Mouse (Mus musculus) MEL (cell line): ENCODE data around the gene St6galnac3. TPM values are rescaled to one million over a fixed set of nuclear protein-coding genes. Genes with fewer than 3 reads are reported as not detected.

Experiments
- DNase-seq: peaks from one replicate; pipeline ENCODE4 v3.0.0; 2011; ENCODE audit warnings: low read depth, low spot score
- H3K27ac ChIP-seq: 2 replicates; pipeline ENCODE4 v1.5.1; 2012; ENCODE audit warnings: low read depth, mild to moderate bottlenecking, control low read depth, low read length, moderate library complexity; ENCODE audit not compliant: control insufficient read depth
- H3K27me3 ChIP-seq, 2 experiments: fragments of 150-350 bp in 1 of 2; sonication (generic) in 1 of 2; 2 replicates each; pipeline ENCODE4 v1.6.1; 2012; ENCODE audit warnings: low read length in 2 of 2, mild to moderate bottlenecking in 2 of 2, improper control_type of control experiment in 1 of 2, moderate library complexity in 1 of 2; ENCODE audit not compliant: insufficient read depth in 2 of 2, control insufficient read depth in 1 of 2
- H3K36me3 ChIP-seq, 2 experiments: 2 replicates each; pipeline ENCODE4 v1.6.1; 2012 to 2014; ENCODE audit warnings: low read length in 2 of 2, improper control_type of control experiment in 1 of 2, inconsistent platforms in 1 of 2, mild to moderate bottlenecking in 1 of 2; ENCODE audit not compliant: insufficient read depth in 2 of 2, control insufficient read depth in 1 of 2
- H3K4me1 ChIP-seq, 2 experiments: fragments of 150-350 bp in 1 of 2; sonication (generic) in 1 of 2; 2 replicates each; pipeline ENCODE4 v1.6.1; 2012; ENCODE audit warnings: low read length in 2 of 2, improper control_type of control experiment in 1 of 2, mild to moderate bottlenecking in 1 of 2; ENCODE audit not compliant: insufficient read depth in 2 of 2, control insufficient read depth in 1 of 2
- H3K4me3 ChIP-seq, 2 experiments: fragments of 150-350 bp in 1 of 2; sonication (generic) in 1 of 2; 2 replicates each; pipeline ENCODE4 v1.5.1; 2012; ENCODE audit warnings: low read depth in 2 of 2, low read length in 2 of 2, mild to moderate bottlenecking in 2 of 2, moderate library complexity in 2 of 2, control low read depth in 1 of 2, improper control_type of control experiment in 1 of 2; ENCODE audit not compliant: control insufficient read depth in 1 of 2, insufficient read depth in 1 of 2
- H3K79me2 ChIP-seq: 2 replicates; pipeline ENCODE4 v1.6.1; 2012; ENCODE audit warnings: mild to moderate bottlenecking, low read length, moderate library complexity; ENCODE audit not compliant: control insufficient read depth, poor library complexity, insufficient read depth
- H3K9ac ChIP-seq: 2 replicates; pipeline ENCODE4 v1.6.1; 2012; ENCODE audit warnings: low read depth, mild to moderate bottlenecking, control low read depth, low read length, moderate library complexity; ENCODE audit not compliant: control insufficient read depth, poor library complexity, severe bottlenecking
- H3K9me3 ChIP-seq: fragments of 150-350 bp; sonication (generic); replicated peaks from 2 replicates; pipeline ENCODE4 v1.6.1; 2012; ENCODE audit warnings: mild to moderate bottlenecking, low read length, improper control_type of control experiment, moderate library complexity; ENCODE audit not compliant: insufficient read depth
- CHD1 ChIP-seq: IDR thresholded peaks from 2 replicates; pipeline ENCODE4 v1.6.1; 2012; ENCODE audit warnings: low read depth, mild to moderate bottlenecking, inconsistent platforms, low read length, improper control_type of control experiment
- HCFC1 ChIP-seq: IDR thresholded peaks from 2 replicates; pipeline ENCODE4 v1.6.1; 2012; ENCODE audit warnings: low read depth, mild to moderate bottlenecking, inconsistent platforms, low read length, improper control_type of control experiment, moderate library complexity
- MAX ChIP-seq: IDR thresholded peaks from 2 replicates; pipeline ENCODE4 v1.6.1; 2011; ENCODE audit warnings: low read length, improper control_type of control experiment
- MXI1 ChIP-seq: IDR thresholded peaks from 2 replicates; pipeline ENCODE4 v1.6.1; 2011; ENCODE audit warnings: mild to moderate bottlenecking, low read depth, low read length, improper control_type of control experiment
- MYB ChIP-seq: IDR thresholded peaks from 2 replicates; pipeline ENCODE4 v1.6.1; 2011; ENCODE audit warnings: mild to moderate bottlenecking, low read depth, low read length, improper control_type of control experiment
- NRF1 ChIP-seq: IDR thresholded peaks from 2 replicates; pipeline ENCODE4 v1.6.1; 2014; ENCODE audit warnings: low read depth, mild to moderate bottlenecking, inconsistent platforms, low read length, improper control_type of control experiment, moderate library complexity; ENCODE audit not compliant: poor library complexity, insufficient read depth, severe bottlenecking
- POLR2AphosphoS5 ChIP-seq: IDR thresholded peaks from 2 replicates; pipeline ENCODE4 v1.6.1; 2012; ENCODE audit warnings: low read depth, borderline replicate concordance, mild to moderate bottlenecking, inconsistent platforms, low read length, moderate library complexity, mixed read lengths
- RAD21 ChIP-seq: IDR thresholded peaks from 2 replicates; pipeline ENCODE4 v1.6.1; 2011; ENCODE audit warnings: mild to moderate bottlenecking, low read depth, low read length, improper control_type of control experiment
- RCOR1 ChIP-seq: IDR thresholded peaks from 2 replicates; pipeline ENCODE4 v1.6.1; 2012; ENCODE audit warnings: low read depth, mild to moderate bottlenecking, inconsistent platforms, low read length, improper control_type of control experiment
- SIN3A ChIP-seq: IDR thresholded peaks from 2 replicates; pipeline ENCODE4 v1.6.1; 2012; ENCODE audit warnings: low read length, improper control_type of control experiment, inconsistent platforms
- TAL1 ChIP-seq: IDR thresholded peaks from 2 replicates; pipeline ENCODE4 v1.6.1; 2012; ENCODE audit warnings: mild to moderate bottlenecking, inconsistent platforms, low read length, moderate library complexity, mixed read lengths
- ZKSCAN1 ChIP-seq: IDR thresholded peaks from 2 replicates; pipeline ENCODE4 v1.6.1; 2012; ENCODE audit warnings: low read depth, mild to moderate bottlenecking, inconsistent platforms, low read length, improper control_type of control experiment, moderate library complexity
- ZNF384 ChIP-seq: IDR thresholded peaks from 2 replicates; pipeline ENCODE4 v1.6.1; 2012; ENCODE audit warnings: low read depth, mild to moderate bottlenecking, inconsistent platforms, low read length, improper control_type of control experiment
- polyA plus RNA-seq, 2 experiments: library from polyadenylated mRNA; stranded (reverse) in 1 of 2; unstranded in 1 of 2; fragments of >175 nt in 1 of 2; fragments of >200 nt in 1 of 2; gene quantifications; 2 replicates each; pipeline versions ENCODE4 v1.2.1 to v1.2.4; 2012; ENCODE audit warnings: low replicate concordance in 2 of 2, low read depth in 1 of 2; ENCODE audit not compliant: insufficient read length in 2 of 2, insufficient read depth in 1 of 2, missing spikeins in 1 of 2
- total RNA-seq: library from RNA; depleted of rRNA; stranded (reverse); fragments of 300-350 nt; gene quantifications from 2 replicates; pipeline ENCODE4 v1.2.3, GENCODE M21; 2012

St6galnac3 gene
- total and polyA plus RNA-seq, 3 experiments = 7.8 to 11.4 TPM; not detected in 1

GRCm38 (mm10) chr3:153618976-153619375 is 106.0 kb downstream of the St6galnac3 start:
- no peaks in the 10 kb centered on the region for H3K9me3 ChIP-seq
- no peaks in the 10 kb centered on the region for H3K27me3 ChIP-seq
- no peak overlapping the region for H3K4me3 ChIP-seq
- H3K36me3 ChIP-seq = peaks cover 0 to 9% of the 10 kb centered on the region in 2 experiments; a peak in 2 of 4 replicates
- no peak overlapping the region for H3K27ac ChIP-seq
- H3K4me1 ChIP-seq = peaks cover 9 to 23% of the 10 kb centered on the region in 2 experiments
- no peak for DNase-seq
- no peaks in the 10 kb centered on the region for H3K79me2 ChIP-seq
- H3K9ac ChIP-seq = no peak overlapping the region
- TF ChIP-seq MYB (no peak), RCOR1 (no peak), MAX (no peak), SIN3A (no peak), RAD21 (no peak), NRF1 (no peak), ZKSCAN1 (no peak), POLR2AphosphoS5 (no peak)

GRCm38 (mm10) chr3:153616849-153617248 is 108.1 kb downstream of the St6galnac3 start:
- Histone ChIP-seq H3K4me1 (peaks cover 9 to 23% of the 10 kb centered on the region in 2 experiments), H3K27me3 (no peaks in the 10 kb centered on the region), H3K9ac (no peak overlapping the region)
- TF ChIP-seq TAL1 (peak; percentile 22), ZNF384 (no peak)
- TF ChIP-seq, all 39 proteins: peak for 1
- Histone ChIP-seq H3K79me2 (no peaks in the 10 kb centered on the region), H3K4me3 (no peak overlapping the region), H3K9me3 (no peaks in the 10 kb centered on the region), H3K27ac (no peak overlapping the region), H3K36me3 (peaks cover 0 to 9% of the 10 kb centered on the region in 2 experiments; a peak in 2 of 4 replicates)
- DNase-seq = peak; percentile 53

- no peak overlapping the region for H3K27ac ChIP-seq
- no peaks in the 10 kb centered on the region for H3K79me2 ChIP-seq
- no peak for DNase-seq
- no peaks in the 10 kb centered on the region for H3K36me3 ChIP-seq
- peaks cover 0 to 2% of the 10 kb centered on the region in 2 experiments; a peak in 2 of 4 replicates for H3K4me1 ChIP-seq
- H3K9ac ChIP-seq = no peak overlapping the region
- no peak overlapping the region for H3K4me3 ChIP-seq
- TF ChIP-seq CHD1 (no peak), HCFC1 (no peak), NRF1 (no peak), MXI1 (no peak)
- H3K27me3 ChIP-seq = no peaks in the 10 kb centered on the region
- no peaks in the 10 kb centered on the region for H3K9me3 ChIP-seq
These were observed 114.7 kb downstream of the St6galnac3 start for GRCm38 (mm10) chr3:153610239-153610638.
